Mouse (Mus musculus): ENCODE measurements at regions not wholly inside any gene's neighbourhood (a gene's known extent, or its start where the extent isn't known, plus 50 kb on each side); places are given as distances from the start of the nearest gene placed in this dataset.

GRCm38 (mm10) chrX:163812431-163812830, 51.3 kb upstream of the Rnf138rt1 start:
- in situ Hi-C loops (cut with MboI, MseI) = no loop called here

GRCm38 (mm10) chrX:163814806-163815205, 53.7 kb upstream of the Rnf138rt1 start:
- in situ Hi-C loops (cut with MboI, MseI) = no loop called here

- in situ Hi-C loops (cut with MboI, MseI) = loop anchor here (10.0 kb wide), 1 partner anchor 233 kb away; no protein-coding TSS in a partner anchor
Measured at GRCm38 (mm10) chrX:163822298-163822697, 61.2 kb upstream of the Rnf138rt1 start.

GRCm38 (mm10) chrX:163827461-163827860, 66.3 kb upstream of the Rnf138rt1 start:
- in situ Hi-C loops (cut with MboI, MseI) = loop anchor here (10.0 kb wide), 1 partner anchor 227 kb away; no protein-coding TSS in a partner anchor

GRCm38 (mm10) chrX:163845408-163845807, 63.4 kb upstream of the Ap1s2 start:
- in situ Hi-C loops (cut with MboI, MseI) = no loop called here

- in situ Hi-C loops (cut with MboI, MseI) = no loop called here
Measured at GRCm38 (mm10) chrX:163846890-163847289, 61.9 kb upstream of the Ap1s2 start.

GRCm38 (mm10) chrX:163847651-163848050, 61.2 kb upstream of the Ap1s2 start:
- in situ Hi-C loops (cut with MboI, MseI) = no loop called here

- in situ Hi-C loops (cut with MboI, MseI) = no loop called here
Measured at GRCm38 (mm10) chrX:163848510-163849199, 60.2 kb upstream of the Ap1s2 start.

GRCm38 (mm10) chrX:163850915-163851599, 57.8 kb upstream of the Ap1s2 start:
- in situ Hi-C loops (cut with MboI, MseI) = no loop called here

GRCm38 (mm10) chrX:163858494-163858893, 50.3 kb upstream of the Ap1s2 start:
- in situ Hi-C loops (cut with MboI, MseI) = no loop called here
